Mouse (Mus musculus) lung, adult 2 months (tissue): ENCODE data around the gene Lgals7.

Source experiments
- CTCF ChIP-seq: fragments of 200-500 bp; IDR thresholded peaks from 2 replicates; pipeline ENCODE4 v1.5.1; 2011; ENCODE audit warnings: mild to moderate bottlenecking, low read length, control low read depth; ENCODE audit not compliant: insufficient read depth
- POLR2A ChIP-seq: fragments of 200-500 bp; IDR thresholded peaks from 2 replicates; pipeline ENCODE4 v1.6.1; 2011; ENCODE audit warnings: low read depth, mild to moderate bottlenecking, control low read depth, low read length, borderline replicate concordance; ENCODE audit errors: extremely low read depth

DNA sequence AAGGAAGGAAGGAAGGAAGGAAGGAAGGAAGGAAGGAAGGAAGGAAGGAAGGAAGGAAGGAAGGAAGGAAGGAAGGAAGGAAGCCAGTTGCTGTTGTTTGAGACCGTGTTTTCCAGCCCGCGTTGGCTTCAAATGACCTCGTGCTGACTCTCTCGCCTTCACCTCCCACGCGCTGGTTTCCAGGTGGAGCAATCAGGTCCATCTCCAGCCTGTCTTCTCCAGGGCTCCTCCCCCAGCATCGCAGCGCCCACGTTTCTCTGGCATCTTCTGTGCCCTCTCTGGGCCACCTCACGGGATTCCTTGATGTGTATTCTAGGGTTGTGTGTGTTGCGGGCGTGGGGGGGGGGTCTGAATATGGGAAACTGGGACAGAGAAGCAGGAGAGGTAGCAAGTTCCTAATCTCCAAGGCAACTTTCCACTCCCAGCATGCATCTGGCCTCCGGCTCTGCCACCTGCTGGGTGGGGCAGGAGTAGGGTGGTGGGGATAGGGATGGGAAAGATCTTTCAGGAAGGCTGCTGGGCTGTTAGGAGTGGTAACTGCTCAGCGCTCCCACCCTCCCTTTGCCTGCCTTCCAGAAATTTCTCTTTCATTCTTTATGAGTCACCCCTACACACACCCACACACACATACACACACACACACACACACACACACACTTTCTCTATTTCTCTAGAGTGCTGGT, 695 bp upstream of the Lgals7 start:
- no peak for TF ChIP-seq POLR2A
- no peak for TF ChIP-seq CTCF
